Mouse (Mus musculus) myocyte (in vitro differentiated cells): ENCODE measurements around the gene Vwa5b1. TPM values are rescaled to one million over a fixed set of nuclear protein-coding genes. Genes with fewer than 3 reads are reported as not detected.

ENCODE experiments used
- H3K27me3 ChIP-seq: one replicate; pipeline ENCODE4 v1.6.1; 2011; ENCODE audit not compliant: control insufficient read depth, insufficient read depth, insufficient read length
- H3K36me3 ChIP-seq: one replicate; pipeline ENCODE4 v1.6.1; 2011; ENCODE audit not compliant: control insufficient read depth, insufficient read depth
- H3K4me2 ChIP-seq: one replicate; pipeline ENCODE4 v1.6.1; 2011; ENCODE audit warnings: low read depth, control low read depth
- H3K4me3 ChIP-seq: one replicate; pipeline ENCODE4 v1.5.1; 2011; ENCODE audit warnings: mild to moderate bottlenecking, control low read depth, moderate library complexity
- H3K79me2 ChIP-seq: one replicate; pipeline ENCODE4 v1.6.1; 2011; ENCODE audit not compliant: control insufficient read depth, insufficient read depth
- H3ac ChIP-seq: one replicate; pipeline ENCODE4 v1.6.1; 2011; ENCODE audit not compliant: control insufficient read depth, insufficient read length
- CEBPB ChIP-seq: IDR thresholded peaks from 2 replicates; pipeline ENCODE4 v1.6.1; 2011; ENCODE audit warnings: mild to moderate bottlenecking, moderate library complexity; ENCODE audit not compliant: poor library complexity, insufficient read depth, severe bottlenecking
- E2F4 ChIP-seq: IDR thresholded peaks from one replicate; pipeline ENCODE4 v1.6.1; 2011; ENCODE audit warnings: mild to moderate bottlenecking, control low read depth, moderate library complexity; ENCODE audit not compliant: insufficient read depth
- MAX ChIP-seq: IDR thresholded peaks from one replicate; pipeline ENCODE4 v1.6.1; 2011; ENCODE audit warnings: low read depth, mild to moderate bottlenecking, control low read depth
- MYOD1 ChIP-seq, 3 experiments: IDR thresholded peaks; one replicate each; pipeline ENCODE4 v1.6.1; 2011; ENCODE audit warnings: control low read depth in 2 of 3, low read depth in 2 of 3, mild to moderate bottlenecking in 2 of 3, moderate library complexity in 1 of 3; ENCODE audit not compliant: insufficient read length in 2 of 3, control insufficient read depth in 1 of 3
- MYOG ChIP-seq, 3 experiments: IDR thresholded peaks; one replicate each; pipeline ENCODE4 v1.6.1; 2011; ENCODE audit warnings: control low read depth in 2 of 3, low read depth in 2 of 3, mild to moderate bottlenecking in 2 of 3; ENCODE audit not compliant: insufficient read length in 2 of 3, control insufficient read depth in 1 of 3, insufficient read depth in 1 of 3
- POLR2A ChIP-seq: IDR thresholded peaks from one replicate; pipeline ENCODE4 v1.6.1; 2011; ENCODE audit warnings: low read depth, mild to moderate bottlenecking, control low read depth, moderate library complexity; ENCODE audit not compliant: insufficient read length
- POLR2AphosphoS2 ChIP-seq: IDR thresholded peaks from one replicate; pipeline ENCODE4 v1.6.1; 2011; ENCODE audit warnings: low read depth, control low read depth; ENCODE audit not compliant: insufficient read length
- REST ChIP-seq: IDR thresholded peaks from one replicate; pipeline ENCODE4 v1.6.1; 2011; ENCODE audit warnings: mild to moderate bottlenecking, control low read depth, moderate library complexity; ENCODE audit not compliant: insufficient read depth, insufficient read length
- SRF ChIP-seq: IDR thresholded peaks from one replicate; pipeline ENCODE4 v1.6.1; 2011; ENCODE audit warnings: low read depth; ENCODE audit not compliant: control insufficient read depth, insufficient read length
- TCF12 ChIP-seq: IDR thresholded peaks from one replicate; pipeline ENCODE4 v1.6.1; 2011; ENCODE audit warnings: mild to moderate bottlenecking, control low read depth; ENCODE audit not compliant: poor library complexity, insufficient read depth, severe bottlenecking
- TCF3 ChIP-seq: IDR thresholded peaks from one replicate; pipeline ENCODE4 v1.6.1; 2011; ENCODE audit warnings: low read depth, control low read depth; ENCODE audit not compliant: insufficient read length
- USF1 ChIP-seq: IDR thresholded peaks from one replicate; pipeline ENCODE4 v1.6.1; 2011; ENCODE audit warnings: low read depth, mild to moderate bottlenecking, control low read depth, moderate library complexity
- polyA plus RNA-seq: library from polyadenylated mRNA; unstranded; fragments of >200 nt; fragmentation: generic; extraction: Trizol; gene quantifications from one replicate; pipeline ENCODE4 v1.2.1, GENCODE M21; 2012; ENCODE audit warnings: missing spikeins

Gene Vwa5b1
- polyA plus RNA-seq, 1 experiment: not detected

GRCm38 (mm10) chr4:138614454-138614853, 21.2 kb downstream of the Vwa5b1 start:
- TF ChIP-seq TCF12 (no peak), MYOD1 (IDR thresholded peaks at IDR 0.05; ENCODE audit: control insufficient read depth in 1 of 3, insufficient read length in 2 of 3, low read depth in 2 of 3) (no peak)
- Histone ChIP-seq H3K79me2 (no peaks in the 10 kb centered on the region), H3K27me3 (peaks cover 20% of the 10 kb centered on the region), H3K4me2 (no peak overlapping the region), H3K4me3 (no peak overlapping the region), H3K36me3 (no peaks in the 10 kb centered on the region), H3ac (no peak overlapping the region)

GRCm38 (mm10) chr4:138601926-138602325, 33.8 kb downstream of the Vwa5b1 start:
- no peak overlapping the region for H3K4me2 ChIP-seq
- peaks cover 33% of the 10 kb centered on the region for H3K27me3 ChIP-seq
- H3K79me2 ChIP-seq: no peaks in the 10 kb centered on the region
- no peak overlapping the region for H3K4me3 ChIP-seq
- H3K36me3 ChIP-seq: no peaks in the 10 kb centered on the region
- no peak for TF ChIP-seq MAX
- no peak for TF ChIP-seq CEBPB
- no peak for TF ChIP-seq POLR2AphosphoS2
- no peak for TF ChIP-seq SRF
- TF ChIP-seq POLR2A: no peak
- TF ChIP-seq TCF12: no peak
- no peak for TF ChIP-seq E2F4
- no peak for TF ChIP-seq MYOD1 (IDR thresholded peaks at IDR 0.05; ENCODE audit: control insufficient read depth in 1 of 3, insufficient read length in 2 of 3, low read depth in 2 of 3)
- TF ChIP-seq REST: no peak
- TF ChIP-seq MYOG (IDR thresholded peaks at IDR 0.05; ENCODE audit: control insufficient read depth in 1 of 3, insufficient read depth in 1 of 3, insufficient read length in 2 of 3, low read depth in 2 of 3): no peak
- TF ChIP-seq TCF3: no peak
- no peak for TF ChIP-seq USF1
- no peak overlapping the region for H3ac ChIP-seq

GRCm38 (mm10) chr4:138597904-138598347, 37.8 kb downstream of the Vwa5b1 start:
- peaks cover 11% of the 10 kb centered on the region for H3K27me3 ChIP-seq
- no peaks in the 10 kb centered on the region for H3K36me3 ChIP-seq
- no peak overlapping the region for H3ac ChIP-seq
- no peak overlapping the region for H3K4me2 ChIP-seq
- no peaks in the 10 kb centered on the region for H3K79me2 ChIP-seq
- H3K4me3 ChIP-seq: no peak overlapping the region
- no peak for TF ChIP-seq TCF12
- no peak for TF ChIP-seq SRF
- TF ChIP-seq POLR2A: no peak
- TF ChIP-seq USF1: no peak
- peak; percentile 81 for TF ChIP-seq REST
- no peak for TF ChIP-seq POLR2AphosphoS2
- no peak for TF ChIP-seq MYOG (IDR thresholded peaks at IDR 0.05; ENCODE audit: control insufficient read depth in 1 of 3, insufficient read depth in 1 of 3, insufficient read length in 2 of 3, low read depth in 2 of 3)
- no peak for TF ChIP-seq TCF3
- no peak for TF ChIP-seq MYOD1 (IDR thresholded peaks at IDR 0.05; ENCODE audit: control insufficient read depth in 1 of 3, insufficient read length in 2 of 3, low read depth in 2 of 3)

GRCm38 (mm10) chr4:138596391-138597130, 39.1 kb downstream of the Vwa5b1 start:
- Histone ChIP-seq H3K36me3 (no peaks in the 10 kb centered on the region), H3K27me3 (peaks cover 6% of the 10 kb centered on the region), H3K4me3 (no peak overlapping the region), H3K4me2 (no peak overlapping the region), H3ac (no peak overlapping the region), H3K79me2 (no peaks in the 10 kb centered on the region)
- TF ChIP-seq MAX (no peak), POLR2A (no peak), SRF (no peak), POLR2AphosphoS2 (no peak), TCF12 (no peak), MYOG (IDR thresholded peaks at IDR 0.05; ENCODE audit: control insufficient read depth in 1 of 3, insufficient read depth in 1 of 3, insufficient read length in 2 of 3, low read depth in 2 of 3) (no peak), CEBPB (no peak), MYOD1 (IDR thresholded peaks at IDR 0.05; ENCODE audit: control insufficient read depth in 1 of 3, insufficient read length in 2 of 3, low read depth in 2 of 3) (no peak), USF1 (no peak), TCF3 (no peak), E2F4 (no peak), REST (no peak)

GRCm38 (mm10) chr4:138584946-138585345, 50.7 kb downstream of the Vwa5b1 start:
- Histone ChIP-seq H3K79me2 (no peaks in the 10 kb centered on the region), H3K4me3 (no peak overlapping the region), H3K4me2 (no peak overlapping the region)

More at GRCm38 (mm10) chr4:138584946-138585345, 50.7 kb downstream of the Vwa5b1 start:
- Histone ChIP-seq H3K36me3 (no peaks in the 10 kb centered on the region), H3K27me3 (peaks cover 31% of the 10 kb centered on the region), H3ac (no peak overlapping the region)
- TF ChIP-seq USF1 (no peak), SRF (no peak), CEBPB (no peak), TCF3 (no peak), POLR2AphosphoS2 (no peak), MYOG (IDR thresholded peaks at IDR 0.05; ENCODE audit: control insufficient read depth in 1 of 3, insufficient read depth in 1 of 3, insufficient read length in 2 of 3, low read depth in 2 of 3) (no peak), MYOD1 (IDR thresholded peaks at IDR 0.05; ENCODE audit: control insufficient read depth in 1 of 3, insufficient read length in 2 of 3, low read depth in 2 of 3) (no peak), TCF12 (no peak), POLR2A (no peak), E2F4 (no peak), MAX (no peak), REST (no peak)
